Mouse (Mus musculus): Measurements from ENCODE around the gene Odf3l1. TPM values are rescaled to one million over a fixed set of nuclear protein-coding genes. Genes with fewer than 3 reads are reported as not detected.
A peak's percentile ranks its signal among the peaks of the same experiment; 100 is the strongest.

The Odf3l1 gene
- polyA plus RNA-seq, 1 experiment from 2014 or later: not detected

GRCm38 (mm10) chr9:56865673-56866400 lies 1.4 kb upstream of the Odf3l1 start:
- no peak for ATAC-seq (ENCODE audit: low read depth)

GRCm38 (mm10) chr9:56864832-56865231 lies 353 bp upstream of the Odf3l1 start, which contains the start of gene Cspg4:
Gene Cspg4 (plus strand): TSS chr9:56865033.
- 6% methylated on average over 24 of the region's 24 CpGs for WGBS (ENCODE audit: insufficient replicate concordance)
- Histone ChIP-seq H3K9ac (no peak within 1 kb of the TSS), H3K9me3 (replicated peaks) (no peaks in the 10 kb centered on the region), H3K4me3 (replicated peaks) (peak within 1 kb of the TSS; percentile 30), H3K27ac (no peak within 1 kb of the TSS), H3K4me1 (replicated peaks) (0 out of 2 replicates have a peak, but pooled peaks cover 13% of the 10 kb centered on the region), H3K36me3 (no peaks in the 10 kb centered on the region), H3K4me2 (peak within 1 kb of the TSS; percentile 45), H3K27me3 (peaks cover 39% of the 10 kb centered on the region)
- ATAC-seq (ENCODE audit: low read depth) (no peak), DNase-seq (no peak)

More at GRCm38 (mm10) chr9:56865673-56866400, 1.4 kb upstream of the Odf3l1 start:
- Histone ChIP-seq H3K4me2 (no peak overlapping the region), H3K36me3 (no peaks in the 10 kb centered on the region), H3K4me3 (replicated peaks) (no peak overlapping the region), H3K9me3 (replicated peaks) (no peaks in the 10 kb centered on the region), H3K27ac (no peak overlapping the region), H3K4me1 (replicated peaks) (0 out of 2 replicates have a peak, but pooled peaks cover 13% of the 10 kb centered on the region), H3K27me3 (peaks cover 39% of the 10 kb centered on the region), H3K9ac (no peak overlapping the region)
- WGBS (ENCODE audit: insufficient replicate concordance): 43% methylated on average over 11 of the region's 11 CpGs
- DNase-seq: no peak

- peaks cover 39% of the 10 kb centered on the region for H3K27me3 ChIP-seq
- H3K27ac ChIP-seq: no peak overlapping the region
- 0 out of 2 replicates have a peak, but pooled peaks cover 13% of the 10 kb centered on the region for H3K4me1 ChIP-seq (replicated peaks)
- no peak for ATAC-seq (ENCODE audit: low read depth)
- no peak overlapping the region for H3K9ac ChIP-seq
- 33% methylated on average over 2 of the region's 2 CpGs for WGBS (ENCODE audit: insufficient replicate concordance)
- DNase-seq: no peak
- H3K9me3 ChIP-seq (replicated peaks): no peaks in the 10 kb centered on the region
- H3K4me2 ChIP-seq: no peak overlapping the region
- no peaks in the 10 kb centered on the region for H3K36me3 ChIP-seq
- H3K4me3 ChIP-seq (replicated peaks): no peak overlapping the region
These were observed 1.6 kb downstream of the Odf3l1 start for GRCm38 (mm10) chr9:56862863-56863262.

- 51% methylated on average over 15 of the region's 15 CpGs for WGBS (ENCODE audit: insufficient replicate concordance)
- Histone ChIP-seq H3K9me3 (replicated peaks) (no peaks in the 10 kb centered on the region), H3K4me2 (no peak overlapping the region), H3K4me1 (replicated peaks) (0 out of 2 replicates have a peak, but pooled peaks cover 13% of the 10 kb centered on the region), H3K36me3 (no peaks in the 10 kb centered on the region), H3K9ac (no peak overlapping the region), H3K27ac (no peak overlapping the region), H3K27me3 (peaks cover 29% of the 10 kb centered on the region), H3K4me3 (replicated peaks) (no peak overlapping the region)
- DNase-seq (no peak), ATAC-seq (ENCODE audit: low read depth) (no peak)
These were observed 3.8 kb downstream of the Odf3l1 start for GRCm38 (mm10) chr9:56860486-56861269.

GRCm38 (mm10) chr9:56860035-56860434 lies 4.4 kb downstream of the Odf3l1 start:
- ATAC-seq (ENCODE audit: low read depth) (no peak), DNase-seq (no peak)
- 57% methylated on average over 3 of the region's 3 CpGs for WGBS (ENCODE audit: insufficient replicate concordance)
- H3K27me3 ChIP-seq: peaks cover 23% of the 10 kb centered on the region
- H3K36me3 ChIP-seq: no peaks in the 10 kb centered on the region
- H3K9me3 ChIP-seq (replicated peaks): no peaks in the 10 kb centered on the region
- H3K27ac ChIP-seq: no peak overlapping the region
- no peak overlapping the region for H3K4me2 ChIP-seq
- no peak overlapping the region for H3K9ac ChIP-seq
- H3K4me3 ChIP-seq (replicated peaks): no peak overlapping the region
- 0 out of 2 replicates have a peak, but pooled peaks cover 12% of the 10 kb centered on the region for H3K4me1 ChIP-seq (replicated peaks)

GRCm38 (mm10) chr9:56857463-56857862 lies 7.0 kb downstream of the Odf3l1 start:
- 54% methylated on average over 3 of the region's 3 CpGs for WGBS (ENCODE audit: insufficient replicate concordance)
- no peaks in the 10 kb centered on the region for H3K4me1 ChIP-seq (replicated peaks)
- no peak overlapping the region for H3K9ac ChIP-seq
- no peaks in the 10 kb centered on the region for H3K36me3 ChIP-seq
- no peak overlapping the region for H3K27ac ChIP-seq
- H3K4me2 ChIP-seq: no peak overlapping the region
- no peak overlapping the region for H3K4me3 ChIP-seq (replicated peaks)
- DNase-seq (no peak), ATAC-seq (ENCODE audit: low read depth) (no peak)
- no peaks in the 10 kb centered on the region for H3K9me3 ChIP-seq (replicated peaks)
- H3K27me3 ChIP-seq: no peaks in the 10 kb centered on the region

GRCm38 (mm10) chr9:56851778-56852177 lies 12.7 kb downstream of the Odf3l1 start:
- no peak overlapping the region for H3K4me2 ChIP-seq
- H3K27ac ChIP-seq: no peak overlapping the region
- DNase-seq: no peak
- H3K4me3 ChIP-seq (replicated peaks): no peak overlapping the region
- WGBS (ENCODE audit: insufficient replicate concordance): 36% methylated on average over 11 of the region's 11 CpGs
- H3K36me3 ChIP-seq: no peaks in the 10 kb centered on the region
- H3K4me1 ChIP-seq (replicated peaks): peaks cover 5% of the 10 kb centered on the region; the same call in 1 of the 2 replicates
- H3K9me3 ChIP-seq (replicated peaks): no peaks in the 10 kb centered on the region
- 0 out of 2 replicates have a peak, but pooled peaks cover 1% of the 10 kb centered on the region for H3K27me3 ChIP-seq
- no peak overlapping the region for H3K9ac ChIP-seq
- no peak for ATAC-seq (ENCODE audit: low read depth)

GRCm38 (mm10) chr9:56850905-56851252 lies 13.6 kb downstream of the Odf3l1 start:
- no peaks in the 10 kb centered on the region for H3K36me3 ChIP-seq
- no peak overlapping the region for H3K9ac ChIP-seq
- H3K9me3 ChIP-seq (replicated peaks): no peaks in the 10 kb centered on the region
- peaks cover 5% of the 10 kb centered on the region; the same call in 1 of the 2 replicates for H3K4me1 ChIP-seq (replicated peaks)
- no peak for ATAC-seq (ENCODE audit: low read depth)
- H3K27me3 ChIP-seq: 0 out of 2 replicates have a peak, but pooled peaks cover 3% of the 10 kb centered on the region
- H3K4me2 ChIP-seq: no peak overlapping the region
- no peak overlapping the region for H3K4me3 ChIP-seq (replicated peaks)
- WGBS (ENCODE audit: insufficient replicate concordance): 36% methylated on average over 4 of the region's 4 CpGs
- no peak for DNase-seq
- no peak overlapping the region for H3K27ac ChIP-seq

GRCm38 (mm10) chr9:56850128-56850904 lies 14.2 kb downstream of the Odf3l1 start:
- H3K4me3 ChIP-seq (replicated peaks): no peak overlapping the region
- no peak for DNase-seq
- 0 out of 2 replicates have a peak, but pooled peaks cover 3% of the 10 kb centered on the region for H3K27me3 ChIP-seq
- no peaks in the 10 kb centered on the region for H3K9me3 ChIP-seq (replicated peaks)
- H3K36me3 ChIP-seq: no peaks in the 10 kb centered on the region
- WGBS (ENCODE audit: insufficient replicate concordance): 56% methylated on average over 14 of the region's 14 CpGs
- H3K4me2 ChIP-seq: no peak overlapping the region
- no peak for ATAC-seq (ENCODE audit: low read depth)
- H3K4me1 ChIP-seq (replicated peaks): peaks cover 5% of the 10 kb centered on the region; the same call in 1 of the 2 replicates
- H3K27ac ChIP-seq: no peak overlapping the region
- H3K9ac ChIP-seq: no peak overlapping the region

- WGBS (ENCODE audit: insufficient replicate concordance): 9% methylated on average over 3 of the region's 3 CpGs
- Histone ChIP-seq H3K27me3 (peaks cover 6% of the 10 kb centered on the region; the same call in 1 of the 2 replicates), H3K4me1 (replicated peaks) (peaks cover 5% of the 10 kb centered on the region; the same call in 1 of the 2 replicates), H3K36me3 (no peaks in the 10 kb centered on the region), H3K4me3 (replicated peaks) (no peak overlapping the region), H3K27ac (no peak overlapping the region), H3K4me2 (no peak overlapping the region), H3K9me3 (replicated peaks) (no peaks in the 10 kb centered on the region), H3K9ac (no peak overlapping the region)
- ATAC-seq (ENCODE audit: low read depth): no peak
- DNase-seq: no peak
These were observed 17.0 kb downstream of the Odf3l1 start for GRCm38 (mm10) chr9:56847523-56847922.

- no peak overlapping the region for H3K9ac ChIP-seq
- H3K9me3 ChIP-seq (replicated peaks): no peaks in the 10 kb centered on the region
- no peak overlapping the region for H3K4me3 ChIP-seq (replicated peaks)
- ATAC-seq (ENCODE audit: low read depth) (no peak), DNase-seq (no peak)
- no peak overlapping the region for H3K27ac ChIP-seq
- peaks cover 6% of the 10 kb centered on the region; the same call in 1 of the 2 replicates for H3K27me3 ChIP-seq
- H3K36me3 ChIP-seq: no peaks in the 10 kb centered on the region
- no peaks in the 10 kb centered on the region for H3K4me1 ChIP-seq (replicated peaks)
- WGBS (ENCODE audit: insufficient replicate concordance): 55% methylated on average over 8 of the region's 8 CpGs
- H3K4me2 ChIP-seq: no peak overlapping the region
These were observed 19.8 kb downstream of the Odf3l1 start for GRCm38 (mm10) chr9:56844644-56845043.

Data from liver, embryonic 13.5 days (tissue).